Mouse (Mus musculus): ENCODE measurements around the gene Gm10073.

- TF ChIP-seq POLR2A (IDR thresholded peaks at IDR 0.05; ENCODE audit: insufficient read depth, low read depth, low read length), result no peak
- TF ChIP-seq CTCF (IDR thresholded peaks at IDR 0.05; ENCODE audit: insufficient read depth, low read depth, low read length), result no peak
Measured at GRCm38 (mm10) chr8:106527241-106528036, 45.8 kb downstream of the Gm10073 start.

All from olfactory bulb, adult 2 months (tissue).